Mouse (Mus musculus): ENCODE measurements at regions not wholly inside any gene's neighbourhood (a gene's known extent, or its start where the extent isn't known, plus 50 kb on each side); places are given as distances from the start of the nearest gene placed in this dataset.

GRCm38 (mm10) chr14:105733013-105733728 is 163.4 kb downstream of the Spry2 start:
- TF ChIP-seq RCOR1 (IDR thresholded peaks at IDR 0.05; ENCODE audit: low read depth, low read length) = no peak
- TF ChIP-seq EP300 (IDR thresholded peaks at IDR 0.05; ENCODE audit: low read depth in 1 of 2, low read length in 2 of 2) = no peak
- no peak for TF ChIP-seq GABPA (IDR thresholded peaks at IDR 0.05; ENCODE audit: low read depth, low read length)
- TF ChIP-seq RAD21 (IDR thresholded peaks at IDR 0.05; ENCODE audit: low read depth, low read length) = no peak
- no peak for TF ChIP-seq POLR2A (IDR thresholded peaks at IDR 0.05; ENCODE audit: control insufficient read depth in 1 of 2, insufficient read depth in 1 of 2, low read depth in 1 of 2, low read length in 2 of 2, poor library complexity in 1 of 2)
- no peak for TF ChIP-seq ELF1 (IDR thresholded peaks at IDR 0.05; ENCODE audit: low read depth, low read length)
- no peak for TF ChIP-seq CTCF (IDR thresholded peaks at IDR 0.05 in 2 of 3, conservative IDR thresholded peaks at IDR 0.05 in 1 of 3; ENCODE audit: control insufficient read depth in 1 of 3, insufficient read depth in 1 of 3, low read depth in 2 of 3, low read length in 3 of 3, poor library complexity in 1 of 3, severe bottlenecking in 1 of 3)
- no peak for TF ChIP-seq ZNF384 (IDR thresholded peaks at IDR 0.05; ENCODE audit: low read depth, low read length)
- TF ChIP-seq E2F4 (IDR thresholded peaks at IDR 0.05; ENCODE audit: borderline replicate concordance, low read depth, low read length) = no peak
- no peak for TF ChIP-seq TAL1 (IDR thresholded peaks at IDR 0.05; ENCODE audit: low read length)
- no peak for TF ChIP-seq USF1 (IDR thresholded peaks at IDR 0.05; ENCODE audit: low read depth, low read length)
- no peak for TF ChIP-seq MAFK (IDR thresholded peaks at IDR 0.05; ENCODE audit: borderline replicate concordance, low read depth, low read length)
- no peak for TF ChIP-seq NELFE (IDR thresholded peaks at IDR 0.05; ENCODE audit: low read depth, low read length)
